Mouse (Mus musculus): ENCODE measurements around the gene Cldn20. TPM values are rescaled to one million over a fixed set of nuclear protein-coding genes. Genes with fewer than 3 reads are reported as not detected.

The Cldn20 gene
- polyA plus RNA-seq, 1 experiment from 2014 or later, result not detected

GRCm38 (mm10) chr17:3496080-3496479 is 36.3 kb upstream of the Cldn20 start:
- no peaks in the 10 kb centered on the region for H3K27me3 ChIP-seq (ENCODE audit: insufficient read depth, low read length)
- no peak overlapping the region for H3K9ac ChIP-seq (replicated peaks; ENCODE audit: low read length)
- peaks cover 8% of the 10 kb centered on the region; the same call in 1 of the 2 replicates for H3K4me1 ChIP-seq (ENCODE audit: insufficient read depth, low read length)
- no peak overlapping the region for H3K4me3 ChIP-seq (ENCODE audit: low read length)
- peak; percentile 72; the same call in 1 of the 2 replicates for ATAC-seq (ENCODE audit: low FRiP score, low TSS enrichment)
- H3K9me3 ChIP-seq (ENCODE audit: low read length), result no peaks in the 10 kb centered on the region
- H3K4me2 ChIP-seq (replicated peaks; ENCODE audit: low read depth, low read length), result no peak overlapping the region
- WGBS, result 85% methylated on average over 3 of the region's 3 CpGs
- H3K27ac ChIP-seq (ENCODE audit: low read length), result 0 out of 2 replicates have a peak overlapping the region, but pooled peaks have one; percentile 30
- H3K36me3 ChIP-seq (ENCODE audit: insufficient read depth, low read length), result no peaks in the 10 kb centered on the region

- Histone ChIP-seq H3K4me1 (ENCODE audit: insufficient read depth, low read length) (peaks cover 8% of the 10 kb centered on the region; the same call in 1 of the 2 replicates), H3K27me3 (ENCODE audit: insufficient read depth, low read length) (no peaks in the 10 kb centered on the region), H3K9me3 (ENCODE audit: low read length) (no peaks in the 10 kb centered on the region), H3K4me2 (replicated peaks; ENCODE audit: low read depth, low read length) (no peak overlapping the region), H3K27ac (ENCODE audit: low read length) (no peak overlapping the region), H3K9ac (replicated peaks; ENCODE audit: low read length) (no peak overlapping the region), H3K4me3 (ENCODE audit: low read length) (no peak overlapping the region), H3K36me3 (ENCODE audit: insufficient read depth, low read length) (no peaks in the 10 kb centered on the region)
- WGBS, result 25% methylated on average over 3 of the region's 3 CpGs
- ATAC-seq (ENCODE audit: low FRiP score, low TSS enrichment), result no peak
Observed at GRCm38 (mm10) chr17:3498086-3498485, 34.3 kb upstream of the Cldn20 start.

- H3K4me3 ChIP-seq (ENCODE audit: low read length), result no peak overlapping the region
- 93% methylated on average over 3 of the region's 3 CpGs for WGBS
- H3K27ac ChIP-seq (ENCODE audit: low read length), result no peak overlapping the region
Observed at GRCm38 (mm10) chr17:3498580-3498979, 33.8 kb upstream of the Cldn20 start.

DNA sequence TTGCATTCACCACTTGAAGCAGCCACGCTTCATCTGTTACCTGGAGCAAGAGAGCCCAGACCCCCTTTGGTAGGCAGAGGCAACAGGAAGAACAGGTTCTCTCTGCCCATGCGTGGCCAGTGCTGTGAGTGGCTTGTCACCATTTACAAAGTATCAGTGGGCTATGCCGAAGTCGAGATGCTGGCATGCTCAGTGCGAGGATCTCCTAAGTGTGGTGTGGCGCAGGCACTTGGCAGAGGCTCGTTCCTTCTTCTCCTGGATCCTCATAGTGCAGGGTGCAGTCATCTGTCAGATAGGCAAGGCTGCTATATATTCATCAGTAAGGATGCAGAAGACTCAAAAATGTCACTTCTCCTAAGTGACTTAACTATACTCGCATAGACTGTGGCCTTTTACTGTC is 32.9 kb upstream of the Cldn20 start:
- Histone ChIP-seq H3K4me3 (ENCODE audit: low read length) (no peak overlapping the region), H3K4me2 (replicated peaks; ENCODE audit: low read depth, low read length) (no peak overlapping the region), H3K36me3 (ENCODE audit: insufficient read depth, low read length) (no peaks in the 10 kb centered on the region), H3K9me3 (ENCODE audit: low read length) (no peaks in the 10 kb centered on the region), H3K9ac (replicated peaks; ENCODE audit: low read length) (no peak overlapping the region), H3K27ac (ENCODE audit: low read length) (no peak overlapping the region), H3K27me3 (ENCODE audit: insufficient read depth, low read length) (no peaks in the 10 kb centered on the region), H3K4me1 (ENCODE audit: insufficient read depth, low read length) (peaks cover 8% of the 10 kb centered on the region; the same call in 1 of the 2 replicates)
- 78% methylated on average over 8 of the region's 8 CpGs for WGBS
- no peak for ATAC-seq (ENCODE audit: low FRiP score, low TSS enrichment)

More at GRCm38 (mm10) chr17:3498580-3498979, 33.8 kb upstream of the Cldn20 start:
- Histone ChIP-seq H3K9ac (replicated peaks; ENCODE audit: low read length) (no peak overlapping the region), H3K27me3 (ENCODE audit: insufficient read depth, low read length) (no peaks in the 10 kb centered on the region), H3K4me2 (replicated peaks; ENCODE audit: low read depth, low read length) (no peak overlapping the region), H3K9me3 (ENCODE audit: low read length) (no peaks in the 10 kb centered on the region), H3K4me1 (ENCODE audit: insufficient read depth, low read length) (peaks cover 8% of the 10 kb centered on the region; the same call in 1 of the 2 replicates), H3K36me3 (ENCODE audit: insufficient read depth, low read length) (no peaks in the 10 kb centered on the region)
- no peak for ATAC-seq (ENCODE audit: low FRiP score, low TSS enrichment)

GRCm38 (mm10) chr17:3500076-3500475 is 32.3 kb upstream of the Cldn20 start:
- Histone ChIP-seq H3K4me2 (replicated peaks; ENCODE audit: low read depth, low read length) (no peak overlapping the region), H3K27ac (ENCODE audit: low read length) (no peak overlapping the region), H3K9me3 (ENCODE audit: low read length) (no peaks in the 10 kb centered on the region), H3K4me1 (ENCODE audit: insufficient read depth, low read length) (peaks cover 8% of the 10 kb centered on the region; the same call in 1 of the 2 replicates), H3K4me3 (ENCODE audit: low read length) (no peak overlapping the region), H3K27me3 (ENCODE audit: insufficient read depth, low read length) (no peaks in the 10 kb centered on the region), H3K36me3 (ENCODE audit: insufficient read depth, low read length) (no peaks in the 10 kb centered on the region), H3K9ac (replicated peaks; ENCODE audit: low read length) (no peak overlapping the region)
- ATAC-seq (ENCODE audit: low FRiP score, low TSS enrichment), result no peak
- WGBS, result 94% methylated on average over 6 of the region's 6 CpGs

- H3K36me3 ChIP-seq (ENCODE audit: insufficient read depth, low read length), result no peaks in the 10 kb centered on the region
- ATAC-seq (ENCODE audit: low FRiP score, low TSS enrichment), result no peak
- H3K4me1 ChIP-seq (ENCODE audit: insufficient read depth, low read length), result peaks cover 5% of the 10 kb centered on the region; the same call in 1 of the 2 replicates
- no peak overlapping the region for H3K4me3 ChIP-seq (ENCODE audit: low read length)
- no peaks in the 10 kb centered on the region for H3K27me3 ChIP-seq (ENCODE audit: insufficient read depth, low read length)
- 71% methylated on average over 4 of the region's 4 CpGs for WGBS
- H3K9ac ChIP-seq (replicated peaks; ENCODE audit: low read length), result no peak overlapping the region
- no peak overlapping the region for H3K27ac ChIP-seq (ENCODE audit: low read length)
- H3K9me3 ChIP-seq (ENCODE audit: low read length), result no peaks in the 10 kb centered on the region
- no peak overlapping the region for H3K4me2 ChIP-seq (replicated peaks; ENCODE audit: low read depth, low read length)
Observed at GRCm38 (mm10) chr17:3500936-3501335, 31.4 kb upstream of the Cldn20 start.

DNA sequence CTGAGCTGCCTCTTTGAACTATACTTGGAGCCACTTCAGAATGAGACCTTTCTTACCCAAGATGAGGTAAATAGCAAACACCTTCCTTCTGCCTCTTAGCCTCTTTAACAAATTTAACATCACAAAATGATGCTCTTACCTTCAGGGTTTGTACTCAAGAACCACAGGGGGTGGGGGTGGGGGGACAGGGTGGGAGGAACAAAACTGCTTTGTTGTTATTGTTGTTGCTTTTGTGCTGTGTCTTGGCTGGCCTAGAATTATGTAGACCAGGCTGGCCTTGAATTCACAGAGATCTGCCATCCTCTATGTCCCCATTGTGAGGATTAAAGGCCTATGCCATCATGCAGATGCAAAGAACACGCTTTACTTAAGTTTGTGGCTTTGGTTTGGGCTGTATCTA is 26.6 kb upstream of the Cldn20 start:
- H3K27me3 ChIP-seq (ENCODE audit: insufficient read depth, low read length), result no peaks in the 10 kb centered on the region
- H3K36me3 ChIP-seq (ENCODE audit: insufficient read depth, low read length), result no peaks in the 10 kb centered on the region
- no peaks in the 10 kb centered on the region for H3K9me3 ChIP-seq (ENCODE audit: low read length)
- no peak overlapping the region for H3K4me2 ChIP-seq (replicated peaks; ENCODE audit: low read depth, low read length)
- ATAC-seq (ENCODE audit: low FRiP score, low TSS enrichment), result no peak
- no peaks in the 10 kb centered on the region for H3K4me1 ChIP-seq (ENCODE audit: insufficient read depth, low read length)
- WGBS, result 79% methylated on average over 1 of the region's 1 CpGs
- H3K9ac ChIP-seq (replicated peaks; ENCODE audit: low read length), result no peak overlapping the region
- no peak overlapping the region for H3K4me3 ChIP-seq (ENCODE audit: low read length)
- H3K27ac ChIP-seq (ENCODE audit: low read length), result no peak overlapping the region

- H3K4me2 ChIP-seq (replicated peaks; ENCODE audit: low read depth, low read length), result no peak overlapping the region
- no peak overlapping the region for H3K27ac ChIP-seq (ENCODE audit: low read length)
- H3K36me3 ChIP-seq (ENCODE audit: insufficient read depth, low read length), result no peaks in the 10 kb centered on the region
- no peak overlapping the region for H3K9ac ChIP-seq (replicated peaks; ENCODE audit: low read length)
- no peaks in the 10 kb centered on the region for H3K4me1 ChIP-seq (ENCODE audit: insufficient read depth, low read length)
- no peaks in the 10 kb centered on the region for H3K27me3 ChIP-seq (ENCODE audit: insufficient read depth, low read length)
- 87% methylated on average over 8 of the region's 8 CpGs for WGBS
- H3K4me3 ChIP-seq (ENCODE audit: low read length), result no peak overlapping the region
- ATAC-seq (ENCODE audit: low FRiP score, low TSS enrichment), result no peak
- H3K9me3 ChIP-seq (ENCODE audit: low read length), result no peaks in the 10 kb centered on the region
Observed at GRCm38 (mm10) chr17:3506508-3506907, 25.8 kb upstream of the Cldn20 start.

- no peaks in the 10 kb centered on the region for H3K27me3 ChIP-seq (ENCODE audit: insufficient read depth, low read length)
- no peak overlapping the region for H3K4me3 ChIP-seq (ENCODE audit: low read length)
- H3K4me1 ChIP-seq (ENCODE audit: insufficient read depth, low read length), result no peaks in the 10 kb centered on the region
- peak; percentile 76; the same call in 1 of the 2 replicates for ATAC-seq (ENCODE audit: low FRiP score, low TSS enrichment)
- no peak overlapping the region for H3K9ac ChIP-seq (replicated peaks; ENCODE audit: low read length)
- H3K4me2 ChIP-seq (replicated peaks; ENCODE audit: low read depth, low read length), result no peak overlapping the region
- H3K9me3 ChIP-seq (ENCODE audit: low read length), result no peaks in the 10 kb centered on the region
- 0 out of 2 replicates have a peak, but pooled peaks cover under 1% of the 10 kb centered on the region for H3K36me3 ChIP-seq (ENCODE audit: insufficient read depth, low read length)
- WGBS, result 7% methylated on average over 1 of the region's 1 CpGs
- no peak overlapping the region for H3K27ac ChIP-seq (ENCODE audit: low read length)
Observed at GRCm38 (mm10) chr17:3509841-3510240, 22.5 kb upstream of the Cldn20 start.

DNA sequence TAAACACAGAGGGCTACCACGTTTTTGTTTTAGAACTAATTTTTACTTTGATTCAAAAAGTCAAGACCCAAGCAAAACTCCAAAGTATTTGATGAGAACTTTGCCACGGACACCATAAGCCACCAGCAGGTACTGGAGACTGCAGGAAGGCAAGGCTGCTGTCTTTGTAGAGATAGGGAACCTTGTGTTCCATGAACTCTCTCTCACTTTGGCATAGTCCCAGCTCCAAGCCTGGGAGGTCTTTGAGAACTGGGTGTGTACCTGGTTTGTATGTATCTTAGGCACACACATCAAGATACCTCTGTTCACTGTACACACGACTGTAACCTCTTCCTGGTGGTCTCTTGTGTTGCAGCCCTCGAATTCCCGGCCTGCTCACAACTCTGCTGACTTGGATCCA is 18.0 kb upstream of the Cldn20 start:
- Histone ChIP-seq H3K4me1 (ENCODE audit: insufficient read depth, low read length) (no peaks in the 10 kb centered on the region), H3K9me3 (ENCODE audit: low read length) (no peaks in the 10 kb centered on the region), H3K36me3 (ENCODE audit: insufficient read depth, low read length) (peaks cover 12% of the 10 kb centered on the region; the same call in 1 of the 2 replicates), H3K9ac (replicated peaks; ENCODE audit: low read length) (no peak overlapping the region), H3K27me3 (ENCODE audit: insufficient read depth, low read length) (no peaks in the 10 kb centered on the region), H3K4me3 (ENCODE audit: low read length) (no peak overlapping the region), H3K4me2 (replicated peaks; ENCODE audit: low read depth, low read length) (no peak overlapping the region), H3K27ac (ENCODE audit: low read length) (no peak overlapping the region)
- no peak for ATAC-seq (ENCODE audit: low FRiP score, low TSS enrichment)
- 90% methylated on average over 5 of the region's 5 CpGs for WGBS

All from kidney, embryonic 16.5 days (tissue).